Mouse (Mus musculus) kidney, postnatal 0 days (tissue): ENCODE measurements at regions not wholly inside any gene's neighbourhood (a gene's known extent, or its start where the extent isn't known, plus 50 kb on each side); places are given as distances from the start of the nearest gene placed in this dataset.

ENCODE experiments used
- ATAC-seq: fragments of 200-750 bp; cut with Nextera tagmentation; replicated peaks from 2 replicates; pipeline ENCODE4 v1.8.0; 2017; ENCODE audit warnings: low read depth, moderate number of reproducible peaks, moderate TSS enrichment, moderate library complexity; ENCODE audit not compliant: low FRiP score
- DNase-seq: peaks from one replicate; pipeline ENCODE4 v3.0.0-alpha.2; 2016; ENCODE audit warnings: low spot score
- H3K27ac ChIP-seq: fragments of 300-500 bp; sonication (generic); 2 replicates; pipeline ENCODE4 v1.5.1; 2014; ENCODE audit warnings: mild to moderate bottlenecking
- H3K27me3 ChIP-seq: fragments of 300-500 bp; sonication (generic); 2 replicates; pipeline ENCODE4 v1.6.1; 2014; ENCODE audit warnings: low read length, mixed read lengths; ENCODE audit not compliant: insufficient read depth
- H3K36me3 ChIP-seq: fragments of 300-500 bp; sonication (generic); 2 replicates; pipeline ENCODE4 v1.6.1; 2014; ENCODE audit warnings: low read length, mixed read lengths; ENCODE audit not compliant: insufficient read depth
- H3K4me1 ChIP-seq: fragments of 300-500 bp; sonication (generic); replicated peaks from 2 replicates; pipeline ENCODE4 v1.6.1; 2014; ENCODE audit warnings: antibody characterized with exemption, low read length, mixed read lengths; ENCODE audit not compliant: insufficient read depth
- H3K4me2 ChIP-seq: fragments of 300-500 bp; sonication (generic); 2 replicates; pipeline ENCODE4 v1.6.1; 2014; ENCODE audit warnings: mild to moderate bottlenecking, low read length, moderate library complexity, mixed read lengths
- H3K4me3 ChIP-seq: fragments of 300-500 bp; sonication (generic); replicated peaks from 2 replicates; pipeline ENCODE4 v1.5.1; 2014; ENCODE audit warnings: low read depth, low read length
- H3K9ac ChIP-seq: fragments of 300-500 bp; sonication (generic); 2 replicates; pipeline ENCODE4 v1.6.1; 2014; ENCODE audit warnings: low read depth, low read length
- H3K9me3 ChIP-seq: fragments of 300-500 bp; sonication (generic); replicated peaks from 2 replicates; pipeline ENCODE4 v1.6.1; 2016; ENCODE audit warnings: low read length, inconsistent platforms, mixed read lengths
- CTCF ChIP-seq: IDR thresholded peaks from 2 replicates; pipeline ENCODE4 v1.5.1; 2016; ENCODE audit warnings: antibody characterized with exemption, low read depth, mild to moderate bottlenecking, moderate library complexity
- WGBS: fragments of 180-500 bp; shearing (Covaris S2); extraction: QIAGEN DNeasy Blood & Tissue Kit; methylation state at CpG from one replicate; pipeline ENCODE4 v1.1.7; 2014; 5-methylcytosine and 5-hydroxymethylcytosine counted together

GRCm38 (mm10) chr6:16965658-16966057 lies 67.4 kb upstream of the Tfec start:
- 67% methylated on average over 5 of the region's 5 CpGs for WGBS
- no peaks in the 10 kb centered on the region for H3K9me3 ChIP-seq
- DNase-seq = no peak
- H3K4me2 ChIP-seq = no peak overlapping the region
- H3K4me3 ChIP-seq = no peak overlapping the region
- H3K27me3 ChIP-seq = no peaks in the 10 kb centered on the region
- H3K4me1 ChIP-seq = no peaks in the 10 kb centered on the region
- no peak for TF ChIP-seq CTCF
- ATAC-seq = no peak
- H3K27ac ChIP-seq = no peak overlapping the region
- H3K36me3 ChIP-seq = no peaks in the 10 kb centered on the region
- no peak overlapping the region for H3K9ac ChIP-seq

GRCm38 (mm10) chr6:16964362-16964761 lies 66.1 kb upstream of the Tfec start:
- no peak for TF ChIP-seq CTCF
- H3K4me3 ChIP-seq = no peak overlapping the region
- WGBS = 74% methylated on average over 2 of the region's 2 CpGs
- no peaks in the 10 kb centered on the region for H3K36me3 ChIP-seq
- no peaks in the 10 kb centered on the region for H3K27me3 ChIP-seq
- ATAC-seq (no peak), DNase-seq (no peak)
- no peak overlapping the region for H3K9ac ChIP-seq
- H3K4me1 ChIP-seq = no peaks in the 10 kb centered on the region
- H3K27ac ChIP-seq = no peak overlapping the region
- no peak overlapping the region for H3K4me2 ChIP-seq
- no peaks in the 10 kb centered on the region for H3K9me3 ChIP-seq

GRCm38 (mm10) chr6:16963958-16964357 lies 65.7 kb upstream of the Tfec start:
- Histone ChIP-seq H3K4me1 (no peaks in the 10 kb centered on the region), H3K4me2 (no peak overlapping the region), H3K27ac (no peak overlapping the region), H3K9me3 (no peaks in the 10 kb centered on the region), H3K9ac (no peak overlapping the region), H3K36me3 (no peaks in the 10 kb centered on the region), H3K4me3 (no peak overlapping the region), H3K27me3 (no peaks in the 10 kb centered on the region)
- TF ChIP-seq CTCF = no peak
- no peak for ATAC-seq
- DNase-seq = no peak
- WGBS = 73% methylated on average over 3 of the region's 3 CpGs

GRCm38 (mm10) chr6:16958102-16958501 lies 59.9 kb upstream of the Tfec start:
- H3K9ac ChIP-seq = no peak overlapping the region
- no peak overlapping the region for H3K27ac ChIP-seq
- peak; percentile 40 for DNase-seq
- no peaks in the 10 kb centered on the region for H3K27me3 ChIP-seq
- ATAC-seq = no peak
- no peak overlapping the region for H3K4me3 ChIP-seq
- 71% methylated on average over 3 of the region's 3 CpGs for WGBS
- H3K36me3 ChIP-seq = no peaks in the 10 kb centered on the region
- H3K9me3 ChIP-seq = no peaks in the 10 kb centered on the region
- no peaks in the 10 kb centered on the region for H3K4me1 ChIP-seq
- H3K4me2 ChIP-seq = no peak overlapping the region
- no peak for TF ChIP-seq CTCF

- H3K27me3 ChIP-seq = no peaks in the 10 kb centered on the region
- 71% methylated on average over 6 of the region's 6 CpGs for WGBS
- no peak overlapping the region for H3K27ac ChIP-seq
- H3K4me2 ChIP-seq = no peak overlapping the region
- no peak overlapping the region for H3K9ac ChIP-seq
- TF ChIP-seq CTCF = no peak
- no peaks in the 10 kb centered on the region for H3K4me1 ChIP-seq
- H3K36me3 ChIP-seq = no peaks in the 10 kb centered on the region
- no peak overlapping the region for H3K4me3 ChIP-seq
- ATAC-seq = no peak
- no peaks in the 10 kb centered on the region; the same call in 1 of the 2 replicates for H3K9me3 ChIP-seq
- DNase-seq = no peak
Measured at GRCm38 (mm10) chr6:16956771-16957435, 58.7 kb upstream of the Tfec start.
